Mouse (Mus musculus) neural tube, embryonic 10.5 days (tissue): ENCODE results near the gene 4932438H23Rik.
A peak's percentile ranks its signal among the peaks of the same experiment; 100 is the strongest.

Experiments
- DNase-seq: peaks from one replicate; pipeline ENCODE4 v3.0.0-alpha.2; 2017; ENCODE audit warnings: low spot score; ENCODE audit errors: extremely low spot score

4932438H23Rik gene

DNA sequence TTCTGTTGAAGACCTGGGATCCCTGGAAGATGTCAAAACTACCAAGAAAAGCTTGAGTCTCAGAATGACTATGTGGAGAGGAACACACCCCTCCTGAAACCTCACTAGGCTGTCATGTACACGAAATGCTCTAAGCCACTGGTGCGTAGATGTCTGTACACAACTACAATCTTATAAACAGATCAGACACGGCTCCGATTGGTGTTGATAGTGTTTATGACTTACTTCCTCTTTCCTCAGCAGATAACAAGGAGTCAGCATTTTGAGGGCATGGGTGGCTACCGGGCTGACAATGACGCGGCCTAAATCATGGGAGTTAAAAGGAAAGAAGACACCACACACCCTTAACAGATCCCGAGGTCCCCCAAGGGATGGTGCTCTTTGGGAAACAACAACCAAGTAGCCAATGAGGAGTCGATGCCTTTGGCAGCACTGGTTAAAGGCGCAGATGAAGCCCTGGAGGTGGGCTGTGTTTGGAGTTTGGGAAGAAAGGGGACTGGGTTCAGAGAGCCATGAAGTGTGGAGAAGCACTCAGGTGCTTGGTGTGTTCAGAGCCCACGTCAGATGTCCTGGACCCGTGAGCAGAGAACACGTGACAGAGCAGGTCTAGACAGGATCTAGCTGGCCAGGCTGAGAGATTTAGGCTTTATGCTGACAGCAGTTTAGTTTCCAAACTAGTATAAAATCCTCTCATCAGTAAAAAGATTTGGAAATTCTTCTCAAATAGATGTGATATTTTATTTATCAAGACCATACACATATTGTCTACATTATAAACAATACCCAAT is 33.2 kb downstream of the 4932438H23Rik start:
- no peak for DNase-seq

- no peak for DNase-seq
Measured at GRCm38 (mm10) chr16:91057741-91058140, 37.2 kb downstream of the 4932438H23Rik start.

DNA sequence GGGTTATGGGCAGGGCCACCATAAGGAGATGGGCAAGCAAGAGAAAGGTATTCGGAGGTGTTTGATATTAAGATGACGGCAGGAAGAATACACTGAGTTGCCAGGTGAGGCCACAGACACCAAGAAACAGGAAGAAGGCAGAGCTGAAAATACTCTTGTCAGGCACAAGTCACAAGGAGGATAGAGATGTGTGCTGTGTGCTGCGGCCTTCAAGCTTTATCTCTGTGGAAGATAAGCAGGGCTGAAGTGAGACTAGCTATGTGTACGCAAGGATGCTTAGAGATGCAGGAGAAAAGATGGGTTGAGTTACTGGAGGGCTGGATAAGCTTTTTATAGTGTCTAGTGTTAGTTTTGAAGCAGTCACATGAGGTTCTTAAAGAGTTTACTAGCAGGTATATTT is 37.7 kb downstream of the 4932438H23Rik start:
- no peak for DNase-seq

GRCm38 (mm10) chr16:91056043-91056821 is 38.7 kb downstream of the 4932438H23Rik start:
- no peak for DNase-seq

DNA sequence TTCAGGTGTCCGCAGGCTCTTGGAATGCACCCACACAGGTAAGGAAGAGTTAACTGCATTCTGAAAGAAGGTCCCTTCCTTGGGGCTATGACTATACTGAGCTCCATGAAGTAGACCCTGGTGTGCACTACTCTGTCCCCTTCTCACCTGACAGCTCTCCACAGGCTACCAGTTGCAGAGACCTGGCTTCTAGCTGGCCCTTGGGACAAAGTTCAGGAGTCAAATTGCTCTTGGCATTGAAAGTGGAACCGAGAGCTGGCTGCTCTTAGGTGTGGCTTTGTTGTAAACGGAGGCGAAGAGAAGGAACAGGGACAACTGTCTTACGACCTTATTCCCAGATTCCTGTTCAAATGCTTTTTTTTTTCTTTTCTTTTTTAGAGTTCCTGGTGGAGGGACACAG is 39.8 kb downstream of the 4932438H23Rik start:
- DNase-seq, result no peak

GRCm38 (mm10) chr16:91053599-91053998 is 41.3 kb downstream of the 4932438H23Rik start:
- no peak for DNase-seq

- DNase-seq, result peak; percentile 40
Measured at GRCm38 (mm10) chr16:91045511-91045910, 49.4 kb downstream of the 4932438H23Rik start.

- DNase-seq, result peak; percentile 99
Measured at GRCm38 (mm10) chr16:91044270-91045182, 50.4 kb downstream of the 4932438H23Rik start, which contains the start of gene Paxbp1. Gene Paxbp1, minus strand, starts transcription at chr16:91044543.

- peak; percentile 79 for DNase-seq
Measured at GRCm38 (mm10) chr16:91043461-91044248, 51.3 kb downstream of the 4932438H23Rik start.

GRCm38 (mm10) chr16:91042640-91043039 is 52.3 kb downstream of the 4932438H23Rik start:
- DNase-seq, result no peak

DNA sequence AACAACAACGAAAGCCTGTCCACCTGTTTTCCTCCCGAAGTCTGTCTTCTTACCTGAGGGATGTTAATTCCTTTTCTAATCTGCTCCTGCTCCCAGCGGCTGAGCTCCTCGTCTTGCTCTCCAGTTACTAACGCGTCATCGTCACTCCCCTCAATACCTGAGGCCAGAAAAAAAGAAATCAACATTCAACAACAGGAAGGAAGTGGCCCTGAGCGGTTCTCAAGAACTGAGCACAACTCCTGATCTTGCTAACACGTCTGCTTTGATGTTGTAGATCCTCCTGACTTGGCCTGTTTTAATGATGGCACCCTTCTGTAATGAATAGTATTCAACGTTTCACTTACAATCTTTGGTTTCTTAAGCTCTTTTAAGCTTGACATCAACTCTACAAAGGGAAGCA is 59.1 kb downstream of the 4932438H23Rik start:
- no peak for DNase-seq

DNA sequence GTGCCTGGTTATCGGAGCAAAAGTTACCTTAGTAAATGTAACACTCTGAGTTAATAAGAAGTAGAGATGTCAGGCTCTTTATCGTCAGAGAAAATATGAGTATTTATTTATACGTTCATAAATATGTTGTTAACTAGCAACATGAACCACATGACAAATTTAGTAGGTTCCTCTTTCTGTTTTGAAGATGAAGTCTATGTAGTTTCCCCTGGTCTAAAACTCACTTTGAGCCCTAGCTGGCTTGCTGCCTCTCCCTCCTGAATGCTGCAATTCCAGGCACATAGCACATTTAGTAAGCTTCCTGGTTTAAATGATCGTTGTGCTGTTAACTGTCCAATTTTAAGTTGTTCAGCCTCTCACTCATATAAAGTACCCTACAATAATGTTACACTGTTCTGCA is 64.2 kb downstream of the 4932438H23Rik start:
- DNase-seq, result no peak

DNA sequence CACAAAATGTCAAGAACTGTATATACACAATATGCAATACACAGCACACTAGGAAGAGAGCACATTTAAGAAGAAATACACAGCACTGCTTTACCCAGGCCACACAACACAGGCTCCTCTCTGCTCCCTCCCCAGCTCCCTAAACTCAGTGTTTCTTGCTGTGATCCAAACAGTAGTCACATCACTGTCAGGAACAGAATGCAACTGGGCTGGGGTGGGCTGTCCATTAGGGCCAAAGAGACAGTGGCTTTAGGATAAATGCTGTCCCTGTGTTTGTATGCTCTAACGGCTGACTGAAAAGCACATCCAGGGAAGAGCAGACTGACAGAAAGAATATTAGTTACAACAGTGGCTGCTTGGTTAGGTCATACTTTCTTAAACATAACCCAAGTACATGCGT is 65.0 kb downstream of the 4932438H23Rik start:
- no peak for DNase-seq

DNA sequence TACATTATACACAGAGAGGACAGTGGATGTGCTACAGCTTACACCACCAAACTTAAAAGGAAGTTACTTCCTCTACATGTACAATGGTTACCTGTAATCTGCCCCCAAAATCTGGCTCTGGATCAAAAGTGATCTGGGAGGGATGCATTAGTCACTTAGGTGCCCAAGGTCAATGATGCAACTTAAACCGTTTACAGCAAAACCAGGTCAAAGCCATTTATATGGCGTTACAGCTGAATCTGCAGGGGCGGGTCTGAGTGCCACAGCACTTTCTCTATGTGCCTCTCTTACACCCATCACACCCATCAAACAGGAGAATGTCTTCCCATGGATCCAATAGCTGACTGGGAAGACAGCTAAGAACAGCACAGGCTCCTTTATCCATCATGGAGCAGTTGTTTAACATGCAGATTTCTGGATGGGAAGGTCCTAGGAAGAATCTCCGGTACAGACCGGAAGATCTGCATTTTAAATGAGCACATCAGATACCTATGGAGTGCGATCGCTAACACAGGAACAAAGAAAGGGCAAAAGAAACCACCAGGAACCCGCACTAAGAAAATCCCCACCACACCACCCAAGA is 65.7 kb downstream of the 4932438H23Rik start:
- no peak for DNase-seq

- no peak for DNase-seq
Measured at GRCm38 (mm10) chr16:91026290-91026689, 68.6 kb downstream of the 4932438H23Rik start.

DNA sequence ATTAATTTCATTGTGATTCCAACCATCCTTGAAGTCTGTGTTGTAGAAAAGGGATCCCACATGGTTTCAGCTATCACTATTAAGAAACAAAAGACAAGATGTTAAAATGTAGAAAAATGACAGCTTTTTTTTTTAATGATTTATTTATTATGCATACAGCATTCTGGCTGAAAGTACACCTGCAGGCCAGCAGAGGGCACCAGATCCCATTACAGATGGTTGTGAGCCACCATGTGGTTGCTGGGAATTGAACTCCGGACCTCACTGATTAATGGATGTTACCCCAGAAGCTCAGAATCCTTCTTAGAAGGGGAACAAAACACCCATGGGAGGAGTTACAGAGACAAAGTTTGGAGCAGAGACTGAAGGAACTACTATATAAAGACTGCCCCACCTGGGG is 71.5 kb downstream of the 4932438H23Rik start:
- peak; percentile 32 for DNase-seq

DNA sequence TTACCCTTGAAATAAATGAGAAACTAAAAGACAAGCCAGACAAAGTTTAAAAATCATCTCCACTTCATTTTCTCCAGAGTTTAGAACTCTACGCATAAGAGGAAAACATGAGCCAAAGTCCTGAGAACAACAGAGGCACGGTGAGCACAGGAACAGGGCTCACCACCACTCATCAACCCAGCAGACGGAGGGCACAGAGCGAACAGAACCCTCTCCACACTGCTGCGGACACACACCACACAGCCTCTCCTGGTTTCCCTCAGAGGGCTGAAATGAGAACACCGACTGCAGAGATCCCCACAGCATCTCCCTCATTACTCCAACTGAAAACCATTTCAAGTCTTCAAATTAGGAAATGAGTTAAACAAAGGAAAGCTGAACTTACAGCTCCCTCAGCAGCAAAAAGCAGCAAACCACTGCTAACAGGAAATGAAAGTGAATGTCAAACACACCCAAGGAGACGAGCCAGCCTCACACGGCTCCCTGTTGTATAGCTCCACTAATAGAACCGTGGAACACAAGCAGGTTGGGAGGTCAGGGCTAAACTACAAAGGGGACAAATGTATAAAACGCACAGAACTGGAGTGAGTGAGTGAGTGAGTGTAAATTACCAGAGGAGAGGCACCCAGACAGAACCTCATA is 74.0 kb downstream of the 4932438H23Rik start:
- no peak for DNase-seq

DNA sequence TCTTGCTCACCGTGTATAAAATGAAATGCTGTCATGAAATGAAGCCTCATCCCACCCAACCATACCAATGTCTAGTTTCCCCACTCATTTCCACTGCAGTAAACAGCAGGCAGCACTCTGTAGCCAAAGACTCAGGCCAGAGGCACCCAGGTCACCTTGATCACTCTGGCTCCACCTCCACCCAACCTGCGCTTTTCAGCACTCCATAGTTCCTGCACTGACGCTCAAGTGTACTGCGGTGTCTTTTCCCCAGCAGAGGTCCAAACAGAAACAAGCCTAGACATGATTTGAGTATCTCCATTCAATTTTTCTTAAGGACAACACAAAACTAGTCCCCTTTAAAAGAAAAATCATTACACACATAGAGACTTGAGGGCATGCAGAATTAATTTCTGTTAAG is 75.4 kb downstream of the 4932438H23Rik start:
- DNase-seq, result no peak

DNA sequence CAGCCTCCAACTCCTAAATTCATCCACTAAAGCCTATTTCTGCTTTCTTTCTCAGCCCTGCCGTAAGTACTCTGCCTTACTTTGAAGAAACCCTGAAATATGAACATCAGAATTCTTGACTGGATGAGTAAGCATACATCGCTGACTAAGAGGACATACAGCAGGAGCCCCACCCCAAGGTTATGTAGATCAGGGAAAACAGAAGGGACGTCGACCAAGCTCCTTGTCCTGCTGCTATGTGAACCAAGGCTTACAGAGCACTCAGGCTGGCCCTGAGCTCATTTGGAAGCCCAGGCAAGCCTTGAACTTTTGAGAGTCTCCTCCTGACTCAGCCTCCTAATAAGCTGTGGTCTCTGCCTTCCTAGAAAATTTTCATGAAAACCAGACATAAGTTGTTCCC is 79.2 kb downstream of the 4932438H23Rik start:
- no peak for DNase-seq

GRCm38 (mm10) chr16:91011847-91012246 is 83.1 kb downstream of the 4932438H23Rik start:
- no peak for DNase-seq
